Mouse (Mus musculus): ENCODE data around the gene Asb16. TPM values are rescaled to one million over a fixed set of nuclear protein-coding genes. Genes with fewer than 3 reads are reported as not detected.

Asb16 gene
- total RNA-seq, 1 experiment from 2014 or later: 0.36 TPM

DNA sequence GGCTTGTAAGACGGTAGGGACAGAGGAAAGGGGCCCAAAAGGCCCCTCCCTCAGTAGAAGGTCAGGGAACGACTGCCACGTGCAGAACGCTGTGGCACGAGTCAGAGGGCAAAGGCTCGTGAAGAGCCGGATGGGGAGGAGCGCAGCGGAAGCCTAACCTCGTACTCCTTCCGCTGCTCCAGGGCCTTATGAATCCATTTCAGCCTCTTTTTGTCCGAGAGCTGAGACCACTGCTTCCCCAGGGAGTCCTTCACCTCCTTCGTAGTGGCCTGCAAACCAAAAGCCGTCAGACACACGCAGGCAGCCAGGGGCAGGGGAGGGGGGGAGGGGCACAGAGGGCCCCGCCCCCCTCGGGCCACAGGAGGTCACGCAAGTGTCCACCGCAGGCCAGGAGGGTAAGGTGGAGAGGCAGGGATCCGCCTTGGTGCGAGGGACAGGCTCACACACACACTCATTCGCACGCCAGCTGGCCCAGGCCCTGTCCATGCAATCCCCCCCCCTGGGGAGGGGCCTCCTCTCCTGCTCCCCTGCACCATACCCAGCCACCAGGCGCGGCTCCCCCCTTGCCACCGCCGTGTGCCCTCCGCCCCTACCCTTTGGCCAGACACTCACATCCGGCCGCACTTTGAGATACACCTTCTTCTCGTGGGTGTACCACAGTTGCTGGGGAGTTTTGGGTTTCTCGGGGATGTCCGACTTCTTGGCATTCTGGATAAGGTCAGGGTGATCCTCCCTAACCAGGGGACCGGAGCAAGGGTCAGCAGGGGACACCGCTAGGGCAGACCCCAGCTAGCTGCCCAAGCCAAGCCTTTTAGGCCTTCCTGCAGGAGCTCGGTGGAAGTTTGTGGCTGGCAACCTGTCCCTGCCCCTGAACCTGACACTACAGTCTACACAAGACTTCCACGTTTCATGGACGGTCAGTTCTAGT is 42.5 kb downstream of the Asb16 start:
- DNase-seq: peak; percentile 29

DNA sequence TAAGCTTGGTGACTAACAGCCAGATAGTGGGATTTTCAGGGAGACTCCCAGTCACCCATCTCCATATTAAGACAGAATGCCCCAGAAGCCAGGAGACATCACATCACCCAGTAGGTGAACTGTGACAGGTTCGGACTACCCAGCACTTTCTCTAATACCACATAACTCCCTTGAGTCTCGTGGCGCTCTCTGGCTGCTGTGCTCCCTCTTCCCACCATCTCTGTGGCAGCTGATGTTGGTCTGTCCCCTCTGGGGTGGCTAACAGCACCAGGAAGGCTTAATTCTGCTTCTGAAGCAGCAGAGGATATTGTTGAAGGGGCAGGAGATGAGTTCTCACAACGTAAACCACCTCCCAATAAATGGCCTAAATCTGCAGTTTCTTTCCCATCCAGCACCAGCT is 43.4 kb downstream of the Asb16 start:
- DNase-seq: no peak

GRCm38 (mm10) chr11:102312586-102312985 is 44.0 kb downstream of the Asb16 start:
- no peak for DNase-seq

- no peak for DNase-seq
These were observed 45.8 kb downstream of the Asb16 start for GRCm38 (mm10) chr11:102314321-102314720.

DNA sequence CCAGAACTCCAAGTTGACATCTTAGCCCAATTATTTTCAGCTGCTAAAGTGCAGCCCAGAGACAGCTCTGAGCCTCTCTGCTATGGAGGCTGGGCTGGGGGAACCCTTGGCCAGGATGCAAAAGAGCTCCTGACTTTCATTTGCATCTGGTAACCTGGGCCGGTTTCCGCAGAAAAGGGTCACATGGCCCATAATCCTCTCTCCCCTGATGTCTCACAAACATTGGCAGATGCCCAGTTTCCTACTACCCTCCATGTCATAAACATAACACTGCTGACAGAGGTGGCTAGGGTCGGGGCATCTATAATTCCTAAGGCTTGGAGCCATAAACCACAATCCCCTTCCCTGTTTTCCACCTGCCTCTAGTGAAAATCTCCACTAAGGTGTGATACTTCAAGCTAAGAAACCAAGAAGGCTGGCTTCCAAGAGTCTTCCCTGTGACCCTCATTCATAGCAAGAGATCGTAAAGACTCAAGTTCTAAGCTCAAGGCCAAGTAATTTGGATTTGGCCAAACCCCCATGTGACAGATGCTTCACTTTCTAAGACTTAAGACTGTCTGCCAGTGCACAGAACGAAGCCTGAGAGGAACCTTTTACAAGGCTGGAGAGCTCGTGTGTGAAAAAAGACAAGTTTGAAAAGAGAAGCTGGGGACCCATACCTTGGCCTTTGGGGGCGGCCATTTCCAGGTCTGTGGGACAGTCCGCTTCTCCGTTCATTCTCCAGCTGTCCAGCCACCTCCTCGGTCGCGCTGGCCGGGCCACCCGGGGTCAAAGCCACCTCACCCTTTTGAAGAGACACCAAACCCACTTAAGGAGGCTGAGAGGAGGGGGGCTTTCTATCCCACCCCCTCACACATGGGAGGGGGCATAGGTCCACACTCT is 47.4 kb downstream of the Asb16 start:
- DNase-seq: no peak

GRCm38 (mm10) chr11:102316572-102317297 is 48.2 kb downstream of the Asb16 start:
- peak; percentile 93 for DNase-seq

GRCm38 (mm10) chr11:102317298-102317900 is 48.9 kb downstream of the Asb16 start:
- DNase-seq: peak; percentile 52

GRCm38 (mm10) chr11:102317901-102318575 is 49.5 kb downstream of the Asb16 start:
- DNase-seq: peak; percentile 81

DNA sequence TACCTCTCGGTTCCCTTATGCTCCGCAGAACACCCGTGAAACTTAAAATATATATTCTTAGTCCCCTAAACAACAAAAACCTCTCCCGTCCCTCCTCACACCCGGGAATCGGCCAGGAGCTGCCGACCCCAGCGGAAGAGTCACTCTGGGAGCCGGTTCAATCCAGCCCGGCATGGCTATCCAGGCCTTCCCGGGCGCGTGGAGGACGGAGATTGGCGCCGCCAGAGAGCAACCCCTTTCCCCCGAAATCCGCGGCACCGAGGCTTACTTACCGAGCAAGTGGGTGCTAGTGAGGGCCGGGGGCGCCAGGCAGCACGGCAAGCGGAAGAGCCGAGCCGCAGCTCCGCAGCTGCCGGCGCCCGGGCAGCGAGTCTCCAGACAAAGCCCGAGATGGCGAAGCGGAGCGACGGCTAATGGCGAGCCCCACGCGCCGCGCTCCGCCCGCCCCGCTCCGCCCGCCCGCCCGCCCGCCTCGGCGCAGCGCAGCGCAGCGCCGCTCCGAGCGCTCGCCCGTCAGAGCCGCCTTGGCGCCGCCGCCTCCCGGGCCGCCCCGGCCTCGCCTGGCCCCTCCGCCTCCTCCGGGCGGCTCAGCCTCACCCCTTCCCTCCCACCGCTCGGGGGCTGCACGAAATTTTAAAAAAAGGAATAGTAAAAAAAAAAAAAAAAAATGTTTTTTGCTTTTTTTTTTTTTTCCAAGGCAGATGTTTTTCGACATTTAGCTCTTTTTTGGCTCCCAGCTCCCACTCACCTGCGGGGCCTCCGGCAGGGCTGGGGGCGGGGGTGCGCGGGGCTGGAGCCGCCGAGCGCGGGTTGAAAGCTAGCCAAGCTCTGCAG is 50.2 kb downstream of the Asb16 start:
- DNase-seq: peak; percentile 71

DNA sequence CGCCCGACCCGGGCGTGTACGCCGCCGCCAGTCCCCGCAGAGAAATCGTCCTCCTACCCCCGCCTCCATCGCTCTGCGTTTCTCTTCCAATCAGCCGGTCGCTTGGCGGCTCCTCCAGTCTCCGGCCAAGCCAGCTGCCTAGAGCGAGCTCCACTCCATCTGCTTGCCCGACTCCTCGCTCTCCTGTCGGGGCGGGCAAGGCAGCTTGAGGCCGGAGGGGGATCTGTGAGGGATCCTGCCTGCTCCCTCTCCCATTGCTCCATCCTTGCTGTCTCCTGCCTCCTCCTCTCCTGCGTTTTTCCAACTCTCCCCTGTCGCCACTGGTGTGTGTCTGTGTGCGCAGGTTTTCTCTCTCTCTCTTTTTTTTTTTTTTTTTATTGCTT is 50.9 kb downstream of the Asb16 start, which contains the start of gene Ubtf:
Ubtf (minus strand) TSS at position 333 of the 383 bp plus-strand sequence.
- peak; percentile 84 for DNase-seq

GRCm38 (mm10) chr11:102319941-102320685 is 51.6 kb downstream of the Asb16 start:
- DNase-seq: peak; percentile 89

- peak; percentile 69 for DNase-seq
These were observed 52.1 kb downstream of the Asb16 start for GRCm38 (mm10) chr11:102320686-102321005.

DNA sequence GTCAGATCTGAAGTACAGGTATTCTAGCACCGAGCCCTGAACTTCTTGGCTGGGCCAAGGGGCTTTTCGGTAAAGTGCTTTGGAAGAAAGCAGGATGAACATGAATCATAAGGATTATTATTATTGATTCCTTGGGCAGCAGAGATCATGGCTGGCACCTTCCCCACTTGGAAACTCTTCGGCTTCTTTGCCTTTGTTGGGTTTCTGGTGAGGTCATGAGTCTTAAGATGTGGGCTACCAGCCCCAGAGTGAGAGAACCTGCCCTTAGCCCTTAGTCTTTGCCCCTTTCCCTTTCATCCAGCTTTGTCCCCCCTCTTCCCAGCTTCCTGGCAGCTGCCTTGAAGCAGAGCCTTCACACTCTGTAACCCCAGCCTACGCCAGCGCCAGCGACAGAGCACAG is 53.4 kb downstream of the Asb16 start:
- DNase-seq: no peak

DNA sequence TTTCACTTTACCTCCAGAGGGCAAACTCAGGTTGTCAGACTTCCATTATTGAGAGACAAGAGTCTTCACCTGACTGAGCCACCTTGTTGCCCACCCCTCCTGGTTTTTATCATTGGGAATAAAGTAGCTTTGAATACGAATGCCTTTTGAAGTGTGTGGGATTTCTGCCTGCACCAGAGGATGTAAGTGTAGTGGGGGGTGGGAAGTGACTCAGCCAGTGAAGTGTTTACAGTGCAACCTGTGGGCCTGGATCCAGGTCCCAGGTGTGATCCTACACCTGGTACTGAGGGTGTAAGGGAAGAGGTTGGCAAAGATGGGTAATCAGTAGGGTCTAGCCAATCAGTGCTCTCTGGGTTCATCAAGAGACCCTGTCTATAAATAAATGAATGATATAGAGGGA is 55.0 kb downstream of the Asb16 start:
- DNase-seq: no peak

DNA sequence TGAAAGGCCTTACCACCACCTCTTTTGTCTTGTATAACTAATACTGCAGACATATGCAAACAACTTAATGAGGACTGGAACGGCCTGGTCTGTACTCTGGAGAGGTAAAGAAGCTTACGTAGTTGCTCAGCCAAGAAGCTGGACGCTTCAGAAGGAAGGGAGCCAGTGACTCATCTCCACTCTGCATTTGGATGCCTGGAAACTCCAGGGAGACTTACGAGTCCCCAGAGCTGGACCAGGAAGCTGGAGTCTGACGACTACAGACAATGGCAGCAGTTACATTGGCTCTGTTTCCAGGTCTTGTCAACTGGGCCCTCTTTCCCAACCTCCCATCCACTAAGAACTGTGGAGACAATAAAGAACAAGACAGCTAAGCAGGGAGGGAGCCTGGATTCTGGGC is 58.7 kb downstream of the Asb16 start:
- DNase-seq: no peak

DNA sequence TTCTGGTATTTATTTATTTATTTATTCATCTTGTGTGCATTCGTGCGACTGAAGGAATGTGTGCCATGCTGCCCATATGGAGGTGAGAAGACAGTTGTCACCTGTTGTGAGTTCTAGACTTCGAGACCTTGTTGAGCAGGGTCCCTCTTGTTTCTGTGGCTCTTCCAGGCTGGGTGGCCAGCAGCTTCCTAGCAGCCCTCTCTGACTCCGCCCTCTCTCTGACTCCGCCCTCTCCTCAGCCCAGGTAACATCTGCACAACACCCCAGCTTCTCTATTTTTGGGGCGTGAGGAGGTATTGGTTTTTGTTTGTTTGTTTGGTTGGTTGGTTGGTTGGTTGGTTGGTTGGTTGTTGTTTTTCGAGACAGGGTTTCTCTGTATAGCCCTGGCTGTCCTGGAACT is 59.3 kb downstream of the Asb16 start:
- no peak for DNase-seq

Measured in adrenal gland, postnatal 25 days (tissue).